Mouse (Mus musculus): ENCODE data around the gene Zfyve21.

GRCm38 (mm10) chr12:111869806-111870205 is 55.8 kb downstream of the Zfyve21 start:
- TF ChIP-seq POLR2A (IDR thresholded peaks at IDR 0.05; ENCODE audit: extremely low read depth, insufficient read depth, low read length) (no peak), CTCF (IDR thresholded peaks at IDR 0.05; ENCODE audit: extremely low read depth, insufficient read depth, low read length) (no peak)
